Mouse (Mus musculus) mouse embryonic stem cell (cell line): ENCODE measurements around the gene Rnf216.

Experiments used
- in situ Hi-C, 2 experiments: fragments of 300-500 bp; cut with MboI; formaldehyde crosslinking; loops; 1 replicate in 1 of 2; 3 replicates in 1 of 2; pipeline ENCODE4 v1.14.3; 2019 to 2020; ENCODE audit warnings: low sequenced_read_pairs in 2 of 2, low pct_unique_long_range_greater_than_20kb in 1 of 2, mixed read lengths in 1 of 2; ENCODE audit not compliant: unreplicated experiment in 1 of 2

Gene Rnf216

DNA sequence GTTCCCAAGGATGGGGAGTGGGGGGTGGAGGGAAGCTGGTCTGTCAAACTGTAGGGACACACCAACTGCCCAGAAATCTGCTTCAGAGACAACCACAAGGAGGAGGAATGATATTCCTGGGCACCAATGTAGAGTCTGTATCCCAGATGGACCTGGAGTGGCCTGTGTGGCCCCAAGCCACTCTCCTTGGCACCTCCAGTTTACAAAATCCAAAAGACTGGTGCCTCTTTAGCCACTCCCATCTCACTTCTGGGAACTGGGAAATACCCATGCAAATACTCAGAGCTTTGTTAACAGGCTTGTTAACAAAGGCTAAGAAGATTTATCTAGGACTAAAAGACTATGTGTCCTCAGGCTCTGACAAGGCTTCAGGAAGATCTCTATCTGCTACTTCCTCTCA lies 54.1 kb downstream of the Rnf216 start:
- in situ Hi-C loops, result no loop called here

DNA sequence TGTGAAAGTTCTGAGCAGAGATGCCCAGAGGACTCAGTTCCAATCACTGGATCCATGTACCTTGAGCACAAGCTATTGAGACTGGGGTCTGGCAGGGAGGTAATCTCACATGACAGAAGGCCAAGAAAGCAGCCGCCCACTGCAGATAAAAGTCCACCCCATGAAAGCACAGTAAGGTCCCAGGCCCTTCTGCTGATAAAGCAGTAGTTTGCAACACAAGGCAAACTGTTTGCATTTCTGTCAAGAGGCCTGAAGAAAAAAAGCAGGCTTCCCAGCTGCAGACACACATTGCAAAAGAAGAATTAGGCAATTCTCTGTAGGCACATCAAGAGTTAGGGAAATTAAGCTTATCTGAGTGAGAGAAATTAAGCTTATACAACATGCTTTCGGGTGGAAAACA lies 54.6 kb downstream of the Rnf216 start:
- in situ Hi-C loops, result no loop called here

DNA sequence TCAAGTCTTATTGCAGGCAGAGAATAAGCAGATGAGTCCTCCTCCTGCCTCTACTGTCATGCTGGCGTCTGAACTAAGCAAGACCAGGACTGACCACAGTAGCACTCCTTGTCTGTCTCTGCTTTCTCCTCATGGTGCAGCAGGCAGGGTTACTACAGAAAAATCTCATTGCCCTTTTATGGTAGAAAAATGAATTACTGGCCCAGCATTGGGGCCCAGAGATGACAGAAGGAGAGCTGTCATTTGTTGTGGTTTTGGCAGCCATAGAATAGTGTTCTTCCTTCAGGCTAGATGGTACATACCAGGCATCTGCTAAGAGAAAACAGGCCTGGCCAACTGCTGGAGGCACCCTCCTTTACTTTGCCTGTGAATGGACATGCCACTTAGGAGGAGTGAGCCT lies 55.0 kb downstream of the Rnf216 start:
- in situ Hi-C loops, result no loop called here

DNA sequence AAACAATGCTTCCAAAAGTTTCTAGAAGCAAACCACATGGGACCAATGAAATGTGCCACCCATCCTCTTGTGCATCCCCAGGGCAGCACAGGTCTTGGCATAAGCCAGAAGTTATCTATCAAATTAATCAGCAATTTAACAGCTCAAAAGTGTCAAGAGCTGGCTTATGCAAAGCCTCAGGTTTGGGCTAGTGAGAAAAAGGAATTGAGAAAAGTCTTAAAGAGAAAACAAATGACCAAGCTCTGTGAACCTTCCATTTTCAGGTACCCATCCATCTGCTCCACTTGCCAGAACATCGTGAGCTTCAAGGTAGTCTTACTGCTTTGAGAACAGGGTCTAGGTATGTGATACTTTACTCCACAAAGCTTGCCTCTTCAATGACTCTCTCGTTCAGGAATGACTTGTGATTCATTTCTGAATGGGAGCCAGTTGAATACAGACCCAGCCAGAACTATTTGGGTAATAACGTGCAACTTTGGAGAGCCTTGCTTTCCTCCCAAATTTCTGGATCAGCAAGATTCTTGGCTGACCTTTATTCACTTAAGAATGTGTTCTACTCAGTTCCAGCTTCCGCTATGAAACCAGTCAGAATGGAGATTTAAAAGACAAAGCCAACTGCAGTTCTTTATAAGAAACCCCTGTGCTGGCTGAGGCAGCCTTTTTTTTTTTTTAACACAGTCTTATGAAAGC lies 56.5 kb downstream of the Rnf216 start:
- in situ Hi-C loops, result no loop called here

DNA sequence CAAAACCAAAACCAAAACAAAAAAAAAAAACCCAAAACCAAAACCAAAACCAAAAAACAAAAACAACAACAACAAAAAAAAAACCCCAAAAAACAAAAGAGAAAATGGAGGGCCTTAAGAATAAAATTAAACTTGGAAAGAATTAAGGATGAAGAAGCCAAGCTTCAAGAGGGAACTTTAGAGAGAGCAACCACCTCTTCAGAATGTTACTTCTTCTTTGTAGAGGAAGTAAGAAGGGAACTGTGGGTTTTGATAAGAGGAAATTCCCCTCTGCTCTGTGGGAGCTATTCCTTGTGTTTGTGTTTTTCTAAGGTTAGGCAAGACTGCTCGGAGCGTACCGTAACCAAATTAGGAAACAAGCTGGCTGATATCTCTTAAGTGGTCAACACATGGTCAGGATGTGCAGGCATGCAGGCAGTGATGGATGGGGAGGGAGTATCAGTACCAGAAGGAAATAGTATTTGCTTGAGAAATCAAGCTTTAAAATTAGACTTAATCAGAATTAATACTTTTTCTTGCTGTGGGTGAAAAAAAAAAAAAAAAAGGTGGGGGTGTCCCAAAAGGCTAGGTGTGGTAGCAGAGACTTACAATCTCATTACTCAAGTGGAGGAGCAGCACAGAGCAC lies 57.2 kb downstream of the Rnf216 start:
- in situ Hi-C loops, result no loop called here

DNA sequence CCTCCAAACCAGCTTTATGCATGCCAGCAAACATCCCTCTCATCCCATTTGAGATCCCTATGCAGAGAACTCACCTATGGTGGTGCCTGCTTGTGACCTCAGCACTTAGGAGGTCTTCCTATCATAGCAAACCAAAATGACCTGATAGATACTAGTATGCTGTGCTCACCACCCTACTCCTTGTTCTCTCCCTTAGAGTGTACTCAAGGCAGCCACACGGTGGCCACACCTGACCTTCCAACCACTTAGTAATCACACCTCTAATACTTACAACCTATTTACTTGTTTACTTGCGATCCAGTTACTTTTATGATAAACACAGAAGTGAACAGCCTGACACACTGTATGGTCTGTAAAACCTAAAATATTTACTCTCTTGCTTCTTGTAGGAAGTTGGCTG lies 58.1 kb downstream of the Rnf216 start:
- in situ Hi-C loops, result no loop called here

DNA sequence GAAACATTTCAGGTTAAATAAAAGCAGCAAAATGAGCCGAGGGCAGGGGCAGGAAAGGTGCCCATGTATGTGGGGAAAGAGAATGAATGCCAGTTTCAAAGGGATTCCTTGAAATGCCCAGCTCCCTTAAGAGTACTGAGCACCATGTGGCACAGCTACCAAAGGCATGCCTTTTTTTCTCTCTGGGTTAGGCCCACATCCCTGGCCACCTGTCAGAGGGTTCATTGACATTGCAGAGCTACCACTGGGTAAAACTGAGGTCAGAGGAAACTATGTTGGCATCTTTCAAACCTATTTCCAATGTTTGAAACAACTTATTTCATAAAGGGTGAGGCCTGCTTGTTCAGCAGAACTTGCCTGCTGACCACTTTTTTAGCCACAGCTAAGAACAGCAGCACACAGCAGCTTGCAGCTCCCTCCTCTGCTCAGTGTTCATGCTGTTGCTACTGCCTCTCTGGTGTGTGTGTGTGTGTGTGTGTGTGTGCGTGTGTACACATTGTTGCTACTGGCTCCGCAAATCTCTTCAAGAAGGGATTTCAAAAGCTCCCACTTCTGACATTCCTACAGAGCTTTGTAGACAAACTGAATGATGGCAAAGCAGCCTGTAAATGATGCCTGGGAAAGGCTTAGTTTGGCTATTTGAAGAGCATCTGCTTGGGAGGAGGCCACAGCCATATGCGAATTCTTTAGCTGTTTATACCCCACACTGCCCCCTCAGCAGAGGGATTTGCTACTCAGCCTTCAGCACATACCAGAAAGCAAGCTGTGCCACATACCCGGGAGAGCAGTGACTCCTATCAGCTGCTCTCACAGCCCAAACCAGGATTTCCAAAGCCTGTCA lies 59.4 kb downstream of the Rnf216 start:
- in situ Hi-C loops, result no loop called here

DNA sequence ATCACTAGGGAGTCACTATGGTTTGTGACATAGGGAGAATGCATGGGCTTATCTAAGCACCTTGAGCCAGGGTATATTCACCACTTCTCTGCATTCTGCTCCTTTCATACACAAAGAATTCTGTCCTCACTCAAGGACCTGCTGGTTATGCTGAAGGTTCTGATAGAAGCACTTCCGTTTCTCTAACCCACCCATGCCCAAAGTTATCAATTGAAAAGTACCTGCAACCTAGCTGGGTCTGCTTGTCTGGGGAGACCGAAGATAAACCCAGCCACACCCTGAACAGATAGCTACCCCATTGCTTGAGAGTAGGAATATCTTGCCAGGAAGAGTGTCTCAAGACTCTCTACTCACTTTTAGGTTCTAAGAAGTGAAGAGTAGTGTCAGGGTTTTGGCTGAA lies 60.1 kb downstream of the Rnf216 start:
- in situ Hi-C loops, result no loop called here

DNA sequence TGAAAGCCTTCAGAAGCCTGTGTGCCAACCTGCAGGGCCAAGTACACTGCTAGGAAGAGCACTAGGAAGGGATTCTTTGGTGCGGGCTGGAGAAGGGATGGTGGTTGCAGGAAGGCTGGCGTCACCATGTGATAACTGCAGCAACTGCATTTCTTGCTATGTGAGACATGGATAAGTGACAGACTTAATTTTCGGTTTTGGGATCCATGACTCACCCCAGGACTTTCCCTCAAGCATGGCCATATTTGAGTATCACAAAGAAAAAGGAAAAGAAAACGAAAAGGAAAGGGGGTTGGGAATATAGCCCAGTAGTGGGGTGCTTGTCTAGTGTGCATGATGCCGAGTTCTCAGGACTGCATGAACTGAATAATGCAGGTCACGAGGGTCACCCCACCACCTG lies 60.9 kb downstream of the Rnf216 start:
- in situ Hi-C loops, result no loop called here

DNA sequence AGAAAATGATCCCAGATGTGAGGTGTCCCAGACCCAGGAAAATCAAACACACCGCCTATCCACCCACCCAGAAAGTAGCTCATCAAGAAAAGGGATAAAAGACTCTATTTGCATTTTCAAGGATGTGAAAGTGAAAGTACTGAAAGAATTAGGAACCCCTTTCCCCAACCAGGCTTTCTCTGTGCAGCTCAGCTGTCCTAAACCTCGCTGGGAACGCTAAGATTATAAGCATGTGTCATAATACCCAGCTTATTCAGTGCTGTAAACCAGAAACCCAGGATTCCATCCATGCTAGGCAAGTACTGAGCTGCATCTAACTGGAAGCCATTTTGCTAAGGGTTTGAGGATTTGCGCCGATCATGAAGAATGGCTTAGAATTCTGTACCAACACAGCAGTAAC lies 62.5 kb downstream of the Rnf216 start:
- in situ Hi-C loops, result no loop called here

DNA sequence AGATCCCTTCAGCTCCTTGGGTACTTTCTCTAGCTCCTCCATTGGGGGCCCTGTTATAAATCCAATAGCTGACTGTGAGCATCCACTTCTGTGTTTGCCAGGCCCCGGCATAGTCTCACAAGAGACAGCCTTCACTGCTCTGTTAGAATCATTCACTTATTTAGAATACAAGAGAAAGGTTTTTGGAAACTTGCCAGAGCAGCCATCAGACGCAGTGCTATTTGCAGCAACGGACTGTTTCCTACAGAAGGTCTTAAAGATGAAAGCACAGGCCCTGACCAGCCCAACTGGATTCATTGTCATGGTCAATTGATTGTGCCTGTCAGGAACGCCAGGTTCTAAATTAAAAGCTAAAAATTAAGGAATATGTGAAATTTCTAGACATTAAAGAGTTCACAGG lies 63.0 kb downstream of the Rnf216 start:
- in situ Hi-C loops, result no loop called here

DNA sequence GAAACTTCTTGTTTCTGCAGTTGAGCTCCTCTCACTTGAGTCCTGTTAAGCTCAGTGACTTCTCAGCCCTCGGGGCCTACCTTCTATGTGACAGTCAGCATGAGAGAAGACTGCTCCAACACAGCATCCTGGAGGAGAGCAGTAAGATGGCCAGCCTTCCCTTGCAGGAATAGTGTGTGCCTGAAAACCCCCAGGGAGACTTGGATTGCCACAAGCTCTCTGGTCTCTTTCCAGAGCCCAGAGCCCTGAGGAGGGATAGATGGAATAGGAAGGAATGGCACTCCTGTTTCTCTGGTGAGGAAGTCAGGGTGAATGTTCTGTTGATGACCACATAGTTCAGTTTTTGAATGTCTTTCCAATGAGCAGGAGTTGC lies 63.8 kb downstream of the Rnf216 start:
- in situ Hi-C loops, result no loop called here

DNA sequence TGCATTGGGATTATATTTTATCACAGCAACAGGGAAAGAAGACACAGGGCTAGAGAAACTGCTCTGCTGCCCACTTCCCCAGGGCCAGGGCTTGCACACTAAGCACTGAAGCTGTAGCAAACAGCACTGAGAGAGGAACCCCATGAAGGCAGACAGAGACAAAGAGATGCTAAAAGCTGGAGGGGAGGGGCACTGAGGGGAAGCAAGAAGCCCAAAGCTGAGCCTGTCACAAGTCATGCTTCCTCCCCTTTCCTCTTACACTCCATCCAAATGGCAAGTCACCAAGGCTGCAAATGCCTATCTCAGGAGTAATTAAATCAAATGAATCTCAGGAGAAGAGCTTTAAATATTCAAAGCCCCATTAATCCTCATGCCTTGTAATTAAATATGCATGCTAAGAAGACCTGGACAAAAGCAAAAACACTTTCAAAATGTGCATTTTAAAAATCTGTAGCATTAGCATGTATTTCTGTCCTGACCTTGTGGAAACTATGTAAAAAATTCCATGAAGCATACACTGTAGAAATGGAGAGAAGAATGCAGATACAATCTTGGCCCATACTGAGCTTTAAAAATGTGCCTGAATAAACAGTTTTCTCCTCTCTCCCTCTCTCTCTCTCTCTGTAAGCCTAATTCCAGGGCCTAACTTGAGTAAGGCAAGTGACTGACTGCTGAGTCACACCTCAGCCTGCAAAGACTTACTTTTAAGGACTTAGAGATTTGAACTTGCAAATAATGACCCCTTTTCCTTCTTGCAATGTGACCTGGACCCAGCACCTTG lies 64.4 kb downstream of the Rnf216 start:
- in situ Hi-C loops, result no loop called here

DNA sequence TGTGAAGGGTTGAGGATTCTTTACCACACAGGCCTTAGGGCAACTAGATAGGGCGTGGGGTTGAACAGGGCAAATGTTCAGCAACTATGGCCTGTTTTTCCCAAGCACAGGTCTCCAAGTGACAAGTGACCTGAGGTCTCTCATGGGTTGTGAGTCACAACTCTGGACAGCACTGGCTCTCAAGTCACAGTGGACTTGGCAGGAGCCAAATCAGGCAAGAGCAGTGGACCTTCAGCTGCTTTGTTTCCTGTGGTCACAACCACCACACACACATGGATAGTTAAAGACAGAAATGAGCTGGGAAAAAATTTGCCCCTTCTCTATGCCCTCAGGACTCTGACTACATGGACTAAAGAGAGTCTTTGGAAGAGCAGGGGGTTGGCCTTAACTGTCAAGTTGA lies 65.2 kb downstream of the Rnf216 start:
- in situ Hi-C loops, result no loop called here

DNA sequence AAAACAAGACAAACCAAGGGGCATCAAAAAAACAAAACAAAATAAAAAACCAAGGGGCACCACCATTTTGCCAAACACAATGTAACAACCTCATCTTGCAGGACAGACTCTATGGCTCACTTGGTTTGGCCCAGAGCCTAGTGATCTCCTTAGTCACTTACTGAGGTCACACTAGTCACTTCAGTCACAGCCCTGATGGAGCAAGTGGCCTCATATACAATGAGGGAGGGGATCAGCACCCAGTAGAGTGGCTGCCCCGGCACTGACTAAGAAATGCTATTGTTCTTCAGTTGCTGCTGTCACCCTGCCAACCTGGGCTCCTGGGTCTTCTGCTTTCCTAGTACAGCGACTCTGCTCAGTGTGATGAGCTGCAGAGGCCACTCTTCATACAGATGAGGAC lies 68.9 kb downstream of the Rnf216 start:
- in situ Hi-C loops, result no loop called here

DNA sequence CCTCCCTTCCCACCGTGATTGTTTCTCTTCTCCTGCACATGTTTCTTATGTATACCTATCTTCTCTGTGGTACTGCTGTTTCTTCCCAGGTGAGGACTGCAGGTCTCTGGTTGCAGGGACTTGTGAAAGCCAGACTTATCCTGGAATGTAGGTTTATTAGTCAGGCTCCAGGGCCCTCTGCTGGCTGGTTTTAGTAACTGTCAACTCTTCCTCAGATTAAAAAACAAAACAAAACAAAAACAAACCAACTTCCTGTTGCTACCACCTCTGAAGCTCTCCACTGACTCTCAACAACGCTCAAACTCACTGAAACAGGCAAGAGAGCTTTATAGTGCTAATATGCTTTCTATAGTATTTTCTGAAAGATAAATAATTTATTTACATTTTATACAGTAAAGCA lies 69.5 kb downstream of the Rnf216 start:
- in situ Hi-C loops, result no loop called here

DNA sequence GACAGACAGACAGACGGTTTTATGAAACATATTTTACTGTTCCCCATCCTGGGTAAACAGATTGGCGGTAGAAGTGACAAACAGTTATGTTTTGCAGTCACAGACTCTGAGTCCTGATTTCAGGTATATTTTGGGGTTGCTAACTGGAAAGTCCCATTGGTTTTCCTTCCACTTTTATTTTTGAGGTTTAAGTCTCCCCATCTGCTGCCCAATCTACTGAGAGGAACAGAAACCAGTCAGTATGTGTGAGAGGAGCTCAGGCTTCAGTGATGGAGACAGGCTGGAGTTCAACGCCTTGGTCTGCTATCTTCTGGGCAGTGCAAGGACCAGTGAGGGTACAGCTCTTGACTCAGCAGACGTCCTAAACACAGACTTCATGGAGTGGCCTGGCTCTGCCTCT lies 74.0 kb downstream of the Rnf216 start:
- in situ Hi-C loops, result loop anchor here (5.0 kb wide), 2 partner anchors 96 to 101 kb away; no protein-coding TSS in a partner anchor

DNA sequence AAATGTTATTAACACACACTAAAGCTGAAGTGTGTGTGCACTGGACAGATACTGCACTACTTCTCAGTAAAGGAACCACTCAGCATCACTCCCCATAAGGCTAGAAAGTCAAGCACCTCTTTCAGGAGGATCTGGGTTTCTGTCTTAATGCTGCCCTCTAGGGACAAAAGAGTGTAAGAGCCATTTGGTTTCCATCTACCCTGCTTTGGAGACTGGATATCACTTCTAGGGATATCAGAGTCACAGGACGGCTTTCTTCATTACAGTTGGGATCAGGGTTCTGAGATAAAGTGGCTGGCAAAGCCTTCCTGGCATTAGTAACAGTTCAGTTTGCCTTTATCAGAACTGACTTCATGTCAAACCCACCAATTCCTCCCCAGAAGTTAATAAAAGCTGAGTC lies 75.6 kb downstream of the Rnf216 start:
- in situ Hi-C loops, result loop anchor here (5.0 kb wide), 2 partner anchors 95 to 100 kb away; no protein-coding TSS in a partner anchor

DNA sequence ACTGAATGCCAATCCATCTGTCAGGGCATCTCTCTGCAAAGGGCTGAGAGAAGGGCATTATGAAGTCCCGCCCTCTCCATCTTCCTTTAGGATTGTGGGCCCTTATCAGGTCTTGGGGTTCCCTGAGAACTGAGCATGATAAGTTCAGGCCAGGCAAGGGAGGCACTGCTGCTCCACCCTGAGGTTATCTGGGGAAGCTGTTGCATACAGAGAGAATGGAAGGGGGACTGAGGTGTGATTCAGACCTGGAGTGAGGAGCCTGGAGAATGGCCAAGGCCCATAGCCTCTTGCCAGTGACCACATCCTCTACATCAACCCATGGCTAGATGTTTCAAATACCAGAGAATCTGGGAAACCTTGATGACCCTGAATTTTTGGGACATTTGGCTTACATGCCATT lies 76.7 kb downstream of the Rnf216 start:
- in situ Hi-C loops, result loop anchor here (5.0 kb wide), 2 partner anchors 94 to 99 kb away; no protein-coding TSS in a partner anchor
